Mouse (Mus musculus) CD4-positive, CD25-positive, alpha-beta regulatory T cell, adult 9 weeks (primary cell): Measurements from ENCODE around the gene Echdc1. TPM values are rescaled to one million over a fixed set of nuclear protein-coding genes. Genes with fewer than 3 reads are reported as not detected.

Source experiments
- polyA plus RNA-seq: library from polyadenylated mRNA; unstranded; fragments of 100-300 nt; shearing (Covaris generic); gene quantifications from one replicate; pipeline ENCODE4 v1.2.1, GENCODE M21; 2017

The Echdc1 gene
- 21.3 TPM for polyA plus RNA-seq

GRCm38 (mm10) chr10:29313064-29313638 is at the start of gene Echdc1:
Echdc1 (plus strand) TSS chr10:29313166.

GRCm38 (mm10) chr10:29362197-29362900 is 49.4 kb downstream of the Echdc1 start, which contains the start of gene Rnf146:
Rnf146 (minus strand) TSS chr10:29362442.

Other genes starting within 250 kb of the Echdc1 start
- not detected for gene Soga3, start 169.3 kb upstream of the Echdc1 start, polyA plus RNA-seq
- gene Gm49353, start 114.2 kb upstream of the Echdc1 start, polyA plus RNA-seq, result not detected
- gene 9330159F19Rik, start 101.6 kb upstream of the Echdc1 start, polyA plus RNA-seq, result not detected
- gene Rnf146, start 49.3 kb downstream of the Echdc1 start, polyA plus RNA-seq, result 86.8 TPM
- not detected for gene Rspo3, start 222.7 kb downstream of the Echdc1 start, polyA plus RNA-seq